Mouse (Mus musculus) MEL (cell line): ENCODE results near the gene Polr1b. TPM values are rescaled to one million over a fixed set of nuclear protein-coding genes. Genes with fewer than 3 reads are reported as not detected.

Experiments used
- DNase-seq: peaks from one replicate; pipeline ENCODE4 v3.0.0; 2011; ENCODE audit warnings: low read depth, low spot score
- H3K27ac ChIP-seq: 2 replicates; pipeline ENCODE4 v1.5.1; 2012; ENCODE audit warnings: low read depth, mild to moderate bottlenecking, control low read depth, low read length, moderate library complexity; ENCODE audit not compliant: control insufficient read depth
- H3K27me3 ChIP-seq, 2 experiments: fragments of 150-350 bp in 1 of 2; sonication (generic) in 1 of 2; 2 replicates each; pipeline ENCODE4 v1.6.1; 2012; ENCODE audit warnings: low read length in 2 of 2, mild to moderate bottlenecking in 2 of 2, improper control_type of control experiment in 1 of 2, moderate library complexity in 1 of 2; ENCODE audit not compliant: insufficient read depth in 2 of 2, control insufficient read depth in 1 of 2
- H3K36me3 ChIP-seq, 2 experiments: 2 replicates each; pipeline ENCODE4 v1.6.1; 2012 to 2014; ENCODE audit warnings: low read length in 2 of 2, improper control_type of control experiment in 1 of 2, inconsistent platforms in 1 of 2, mild to moderate bottlenecking in 1 of 2; ENCODE audit not compliant: insufficient read depth in 2 of 2, control insufficient read depth in 1 of 2
- H3K4me1 ChIP-seq, 2 experiments: fragments of 150-350 bp in 1 of 2; sonication (generic) in 1 of 2; 2 replicates each; pipeline ENCODE4 v1.6.1; 2012; ENCODE audit warnings: low read length in 2 of 2, improper control_type of control experiment in 1 of 2, mild to moderate bottlenecking in 1 of 2; ENCODE audit not compliant: insufficient read depth in 2 of 2, control insufficient read depth in 1 of 2
- H3K4me3 ChIP-seq, 2 experiments: fragments of 150-350 bp in 1 of 2; sonication (generic) in 1 of 2; 2 replicates each; pipeline ENCODE4 v1.5.1; 2012; ENCODE audit warnings: low read depth in 2 of 2, low read length in 2 of 2, mild to moderate bottlenecking in 2 of 2, moderate library complexity in 2 of 2, control low read depth in 1 of 2, improper control_type of control experiment in 1 of 2; ENCODE audit not compliant: control insufficient read depth in 1 of 2, insufficient read depth in 1 of 2
- H3K79me2 ChIP-seq: 2 replicates; pipeline ENCODE4 v1.6.1; 2012; ENCODE audit warnings: mild to moderate bottlenecking, low read length, moderate library complexity; ENCODE audit not compliant: control insufficient read depth, poor library complexity, insufficient read depth
- H3K9ac ChIP-seq: 2 replicates; pipeline ENCODE4 v1.6.1; 2012; ENCODE audit warnings: low read depth, mild to moderate bottlenecking, control low read depth, low read length, moderate library complexity; ENCODE audit not compliant: control insufficient read depth, poor library complexity, severe bottlenecking
- H3K9me3 ChIP-seq: fragments of 150-350 bp; sonication (generic); replicated peaks from 2 replicates; pipeline ENCODE4 v1.6.1; 2012; ENCODE audit warnings: mild to moderate bottlenecking, low read length, improper control_type of control experiment, moderate library complexity; ENCODE audit not compliant: insufficient read depth
- CHD1 ChIP-seq: IDR thresholded peaks from 2 replicates; pipeline ENCODE4 v1.6.1; 2012; ENCODE audit warnings: low read depth, mild to moderate bottlenecking, inconsistent platforms, low read length, improper control_type of control experiment
- CTCF ChIP-seq, 3 experiments: IDR thresholded peaks in 2 of 3; conservative IDR thresholded peaks in 1 of 3; 2 replicates each; pipeline ENCODE4 v1.5.1; 2011 to 2012; ENCODE audit warnings: low read length in 3 of 3, low read depth in 2 of 3, mild to moderate bottlenecking in 2 of 3, improper control_type of control experiment in 1 of 3, inconsistent platforms in 1 of 3, mixed read lengths in 1 of 3, moderate library complexity in 1 of 3; ENCODE audit not compliant: control insufficient read depth in 1 of 3, insufficient read depth in 1 of 3, poor library complexity in 1 of 3, severe bottlenecking in 1 of 3
- E2F4 ChIP-seq: IDR thresholded peaks from 2 replicates; pipeline ENCODE4 v1.6.1; 2011; ENCODE audit warnings: low read depth, low read length, improper control_type of control experiment, borderline replicate concordance
- ETS1 ChIP-seq: IDR thresholded peaks from 2 replicates; pipeline ENCODE4 v1.6.1; 2012; ENCODE audit warnings: low read depth, mild to moderate bottlenecking, inconsistent platforms, low read length, improper control_type of control experiment, moderate library complexity
- JUND ChIP-seq: IDR thresholded peaks from 2 replicates; pipeline ENCODE4 v1.6.1; 2011; ENCODE audit warnings: low read depth, mild to moderate bottlenecking, improper control_type of control experiment, low read length
- MAFK ChIP-seq: IDR thresholded peaks from 2 replicates; pipeline ENCODE4 v1.6.1; 2011; ENCODE audit warnings: low read depth, mild to moderate bottlenecking, low read length, improper control_type of control experiment, borderline replicate concordance
- MAX ChIP-seq: IDR thresholded peaks from 2 replicates; pipeline ENCODE4 v1.6.1; 2011; ENCODE audit warnings: low read length, improper control_type of control experiment
- NELFE ChIP-seq: IDR thresholded peaks from 2 replicates; pipeline ENCODE4 v1.6.1; 2011; ENCODE audit warnings: low read depth, low read length, improper control_type of control experiment
- POLR2A ChIP-seq, 2 experiments: IDR thresholded peaks; 2 replicates each; pipeline ENCODE4 v1.6.1; 2011 to 2012; ENCODE audit warnings: low read length in 2 of 2, mild to moderate bottlenecking in 2 of 2, control low read depth in 1 of 2, improper control_type of control experiment in 1 of 2, low read depth in 1 of 2, moderate library complexity in 1 of 2; ENCODE audit not compliant: control insufficient read depth in 1 of 2, insufficient read depth in 1 of 2, poor library complexity in 1 of 2
- POLR2AphosphoS2 ChIP-seq: IDR thresholded peaks from 2 replicates; pipeline ENCODE4 v1.6.1; 2011; ENCODE audit warnings: low read length, improper control_type of control experiment
- RCOR1 ChIP-seq: IDR thresholded peaks from 2 replicates; pipeline ENCODE4 v1.6.1; 2012; ENCODE audit warnings: low read depth, mild to moderate bottlenecking, inconsistent platforms, low read length, improper control_type of control experiment
- TAL1 ChIP-seq: IDR thresholded peaks from 2 replicates; pipeline ENCODE4 v1.6.1; 2012; ENCODE audit warnings: mild to moderate bottlenecking, inconsistent platforms, low read length, moderate library complexity, mixed read lengths
- TBP ChIP-seq: IDR thresholded peaks from 2 replicates; pipeline ENCODE4 v1.8.0; 2011; ENCODE audit warnings: low read depth, low read length, improper control_type of control experiment
- USF1 ChIP-seq: IDR thresholded peaks from 2 replicates; pipeline ENCODE4 v1.6.1; 2014; ENCODE audit warnings: low read depth, mild to moderate bottlenecking, inconsistent platforms, low read length, improper control_type of control experiment, moderate library complexity
- USF2 ChIP-seq, 2 experiments: IDR thresholded peaks; 2 replicates each; pipeline ENCODE4 v1.6.1; 2011 to 2012; ENCODE audit warnings: improper control_type of control experiment in 2 of 2, low read length in 2 of 2, borderline replicate concordance in 1 of 2, inconsistent platforms in 1 of 2, low read depth in 1 of 2, mild to moderate bottlenecking in 1 of 2; ENCODE audit not compliant: insufficient read depth in 1 of 2
- ZNF384 ChIP-seq: IDR thresholded peaks from 2 replicates; pipeline ENCODE4 v1.6.1; 2012; ENCODE audit warnings: low read depth, mild to moderate bottlenecking, inconsistent platforms, low read length, improper control_type of control experiment
- polyA plus RNA-seq, 2 experiments: library from polyadenylated mRNA; stranded (reverse) in 1 of 2; unstranded in 1 of 2; fragments of >175 nt in 1 of 2; fragments of >200 nt in 1 of 2; gene quantifications; 2 replicates each; pipeline versions ENCODE4 v1.2.1 to v1.2.4; 2012; ENCODE audit warnings: low replicate concordance in 2 of 2, low read depth in 1 of 2; ENCODE audit not compliant: insufficient read length in 2 of 2, insufficient read depth in 1 of 2, missing spikeins in 1 of 2
- total RNA-seq: library from RNA; depleted of rRNA; stranded (reverse); fragments of 300-350 nt; gene quantifications from 2 replicates; pipeline ENCODE4 v1.2.3, GENCODE M21; 2012

Gene Polr1b
- total and polyA plus RNA-seq, 3 experiments: 90.1 to 92.8 TPM; not detected in 1

DNA sequence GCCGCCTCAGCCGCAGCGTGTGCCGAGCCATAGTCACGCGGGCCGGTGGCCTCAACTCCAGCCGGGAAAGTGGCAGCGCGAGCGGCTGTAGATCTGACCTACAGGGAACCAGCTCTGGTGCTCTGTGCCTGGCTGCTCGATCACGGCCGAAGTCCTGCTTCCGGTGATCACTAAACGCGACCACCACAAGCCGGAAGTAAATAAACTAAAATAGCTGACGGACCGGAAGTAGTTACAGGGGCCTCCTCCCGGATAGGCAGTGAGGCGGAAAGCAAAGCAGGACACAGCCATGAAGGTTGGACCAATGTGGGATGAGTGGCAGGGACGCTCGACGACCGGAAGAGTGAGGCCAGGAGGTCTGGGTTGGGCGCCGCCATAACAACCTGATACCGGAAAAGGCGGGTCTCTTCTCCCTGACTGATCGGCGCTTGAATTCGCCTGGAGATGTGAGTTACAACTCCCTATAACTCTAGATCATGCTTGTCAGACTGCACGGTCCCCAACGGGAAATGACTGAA lies 28.7 kb downstream of the Polr1b start, which contains the start of gene Chchd5 (continued):
- TF ChIP-seq ZNF384 (no peak), POLR2A (IDR thresholded peaks at IDR 0.05; ENCODE audit: control insufficient read depth in 1 of 2, insufficient read depth in 1 of 2, low read depth in 1 of 2, low read length in 2 of 2, poor library complexity in 1 of 2) (peak; percentile 73 to 88; a peak in 3 of 4 replicates), NELFE (peak; percentile 84)

DNA sequence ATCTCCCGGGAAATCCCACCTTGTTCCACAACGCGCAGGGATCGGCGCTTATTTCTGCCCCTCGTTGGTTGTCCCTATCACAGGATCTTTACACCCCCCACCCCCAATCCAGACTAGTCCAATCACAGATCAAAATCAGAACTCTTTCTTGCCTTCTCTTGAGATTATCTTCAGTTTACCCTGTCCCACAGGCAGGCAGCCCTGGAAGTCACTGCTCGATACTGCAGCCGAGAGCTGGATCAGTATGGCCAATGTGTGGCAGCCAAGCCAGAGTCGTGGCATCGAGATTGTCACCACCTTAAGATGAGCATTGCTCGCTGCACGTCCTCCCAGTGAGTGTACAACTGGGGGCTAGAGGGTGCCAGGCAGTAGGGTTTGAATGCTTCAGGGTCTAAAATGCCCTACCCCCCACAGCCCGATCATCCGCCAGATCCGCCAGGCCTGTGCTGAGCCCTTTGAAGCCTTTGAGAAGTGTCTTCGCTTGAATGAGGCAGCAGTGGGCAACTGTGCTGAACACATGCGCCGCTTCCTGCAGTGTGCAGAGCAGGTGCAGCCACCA lies 29.3 kb downstream of the Polr1b start:
- H3K36me3 ChIP-seq: peaks cover 2 to 10% of the 10 kb centered on the region in 2 experiments; a peak in 3 of 4 replicates
- peaks cover 2 to 13% of the 10 kb centered on the region in 2 experiments; a peak in 3 of 4 replicates for H3K4me1 ChIP-seq
- peak overlapping the region; percentile 82 for H3K9ac ChIP-seq
- H3K27me3 ChIP-seq: no peaks in the 10 kb centered on the region
- TF ChIP-seq RCOR1: peak; percentile 36; the same call in 1 of the 2 replicates
- no peak for TF ChIP-seq ETS1
- peak; percentile 58 for DNase-seq
- peaks cover 6% of the 10 kb centered on the region for H3K79me2 ChIP-seq
- H3K4me3 ChIP-seq: peak overlapping the region; percentile 88 to 90
- no peaks in the 10 kb centered on the region for H3K9me3 ChIP-seq
- H3K27ac ChIP-seq: peak overlapping the region; percentile 93

DNA sequence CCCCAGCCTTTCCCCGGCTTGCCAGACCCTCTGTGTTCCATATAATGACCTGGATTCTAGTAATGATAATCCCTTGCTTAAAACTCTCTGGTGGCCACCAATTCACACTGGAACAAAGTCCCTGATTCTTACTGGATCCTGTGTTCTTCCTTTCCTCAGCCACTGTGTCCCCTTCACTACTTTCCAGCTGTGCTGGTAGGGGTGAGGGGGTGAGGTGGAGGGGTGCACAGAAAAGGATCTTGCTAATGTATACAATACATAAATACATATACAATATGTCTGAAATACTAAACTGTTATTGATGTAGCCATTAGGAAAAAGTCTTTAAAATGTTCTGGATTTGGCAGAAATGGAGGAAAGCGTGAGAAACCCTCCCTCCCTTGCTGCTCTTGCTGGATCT lies 30.0 kb downstream of the Polr1b start:
- Histone ChIP-seq H3K4me1 (peaks cover 2 to 13% of the 10 kb centered on the region in 2 experiments; a peak in 3 of 4 replicates), H3K27ac (no peak overlapping the region), H3K9ac (peak overlapping the region; percentile 82), H3K9me3 (no peaks in the 10 kb centered on the region), H3K79me2 (peaks cover 6% of the 10 kb centered on the region), H3K36me3 (peaks cover under 1 to 10% of the 10 kb centered on the region in 2 experiments; a peak in 3 of 4 replicates), H3K4me3 (peak overlapping the region; percentile 88 to 90), H3K27me3 (no peaks in the 10 kb centered on the region)
- DNase-seq: no peak
- no peak for TF ChIP-seq MAFK
- TF ChIP-seq USF1: no peak
- no peak for TF ChIP-seq JUND
- no peak for TF ChIP-seq TBP
- no peak for TF ChIP-seq CTCF (IDR thresholded peaks at IDR 0.05 in 2 of 3, conservative IDR thresholded peaks at IDR 0.05 in 1 of 3; ENCODE audit: control insufficient read depth in 1 of 3, insufficient read depth in 1 of 3, low read depth in 2 of 3, low read length in 3 of 3, poor library complexity in 1 of 3, severe bottlenecking in 1 of 3)
- no peak for TF ChIP-seq POLR2AphosphoS2
- no peak for TF ChIP-seq TAL1
- no peak for TF ChIP-seq MAX
- no peak for TF ChIP-seq ETS1
- TF ChIP-seq E2F4: no peak
- TF ChIP-seq CHD1: no peak
- TF ChIP-seq USF2 (IDR thresholded peaks at IDR 0.05; ENCODE audit: borderline replicate concordance in 1 of 2, insufficient read depth in 1 of 2, low read depth in 1 of 2, low read length in 2 of 2): no peak
- no peak for TF ChIP-seq POLR2A (IDR thresholded peaks at IDR 0.05; ENCODE audit: control insufficient read depth in 1 of 2, insufficient read depth in 1 of 2, low read depth in 1 of 2, low read length in 2 of 2, poor library complexity in 1 of 2)
